Mouse (Mus musculus) small intestine, adult 2 months (tissue): Measurements from ENCODE around the gene Uqcr11.

Experiments
- CTCF ChIP-seq: fragments of 200-500 bp; IDR thresholded peaks from 2 replicates; pipeline ENCODE4 v1.5.1; 2012; ENCODE audit warnings: low read depth, mild to moderate bottlenecking, control low read depth, inconsistent platforms, low read length, moderate library complexity, mixed read lengths; ENCODE audit not compliant: insufficient replicate concordance, insufficient read length; ENCODE audit errors: extremely low read depth
- POLR2A ChIP-seq: fragments of 200-500 bp; IDR thresholded peaks from 2 replicates; pipeline ENCODE4 v1.6.1; 2012; ENCODE audit warnings: low read depth, mild to moderate bottlenecking, control low read depth, inconsistent platforms, low read length, moderate library complexity

- no peak for TF ChIP-seq CTCF
- TF ChIP-seq POLR2A, result no peak
These were observed 11.7 kb upstream of the Uqcr11 start for GRCm38 (mm10) chr10:80418311-80418710.
